Mouse (Mus musculus) hindlimb bud, embryonic 11.5 days (tissue): Measurements from ENCODE around the gene Adcy10.

Source experiments
- DNase-seq: peaks from one replicate; pipeline ENCODE4 v3.0.0-alpha.2; 2012; ENCODE audit warnings: low read depth, low spot score; ENCODE audit errors: extremely low spot score

Gene Adcy10

DNA sequence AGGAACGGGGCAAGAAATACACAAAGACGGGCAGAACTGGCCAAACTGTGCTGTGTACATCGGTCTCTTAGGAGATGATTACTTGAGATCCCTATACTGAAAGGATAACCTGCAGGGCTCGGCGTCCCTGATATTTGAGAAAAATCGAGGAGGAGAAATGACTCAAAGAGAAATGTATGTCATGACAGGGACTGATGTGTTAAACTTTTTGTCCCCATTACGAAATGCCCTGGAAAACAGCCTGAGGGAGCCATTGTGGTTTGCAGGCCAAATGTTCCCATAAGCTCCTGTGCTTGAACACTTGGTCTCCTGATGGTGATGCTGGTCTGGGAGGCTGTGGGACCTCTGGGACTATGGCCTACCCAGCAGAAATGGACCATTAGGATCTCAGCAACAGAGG lies 35.7 kb downstream of the Adcy10 start:
- no peak for DNase-seq

DNA sequence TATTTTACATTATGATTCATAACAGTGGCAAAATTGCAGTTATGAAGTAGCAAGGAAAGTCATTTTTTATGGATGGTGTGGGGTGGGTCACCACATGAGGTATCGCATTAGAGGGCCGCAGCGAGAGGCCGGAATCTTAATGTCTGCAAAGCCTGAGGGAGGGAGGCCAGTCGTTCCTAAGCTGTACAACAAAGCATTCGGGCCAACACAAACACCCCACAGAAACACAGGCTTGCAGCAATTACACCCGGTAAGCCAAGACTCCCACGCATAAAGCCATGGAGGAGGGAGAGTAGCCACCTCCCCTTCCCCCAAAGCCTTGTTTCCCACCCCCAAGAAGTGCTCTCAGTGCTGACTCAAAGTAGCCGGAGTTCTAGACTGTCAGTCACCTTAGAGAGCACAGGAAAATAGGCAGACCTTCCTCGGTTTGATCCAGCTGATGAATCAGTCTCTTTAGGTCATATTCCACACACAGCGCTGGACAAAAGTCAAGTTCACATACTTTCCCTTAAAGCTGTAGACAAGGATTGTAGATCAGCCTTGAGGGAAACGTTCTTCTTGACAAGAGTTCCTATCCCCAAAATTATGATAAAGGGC lies 51.2 kb downstream of the Adcy10 start:
- DNase-seq, result no peak

- no peak for DNase-seq
Observed at GRCm38 (mm10) chr1:165537241-165537807, 52.3 kb downstream of the Adcy10 start.

DNA sequence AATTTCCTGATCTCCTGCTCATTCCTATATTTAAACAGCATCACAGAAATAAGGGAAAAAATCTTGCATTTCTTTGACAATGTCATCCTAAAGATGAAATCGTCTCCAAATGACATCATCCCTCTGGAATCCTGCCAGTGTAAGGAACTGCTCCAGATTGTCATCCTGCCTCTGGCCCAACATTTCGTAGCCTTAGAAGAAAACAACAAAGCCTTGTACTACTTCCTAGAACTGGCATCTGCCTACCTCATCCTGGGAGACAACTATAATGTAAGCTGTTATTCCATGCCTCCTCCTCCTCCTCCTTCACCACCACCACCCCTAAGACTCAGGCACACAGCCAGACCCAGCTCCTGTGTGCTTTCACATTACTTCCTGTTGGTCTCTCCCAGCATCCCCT lies 71.7 kb downstream of the Adcy10 start:
- no peak for DNase-seq

- no peak for DNase-seq
Observed at GRCm38 (mm10) chr1:165559073-165559472, 74.1 kb downstream of the Adcy10 start.

DNA sequence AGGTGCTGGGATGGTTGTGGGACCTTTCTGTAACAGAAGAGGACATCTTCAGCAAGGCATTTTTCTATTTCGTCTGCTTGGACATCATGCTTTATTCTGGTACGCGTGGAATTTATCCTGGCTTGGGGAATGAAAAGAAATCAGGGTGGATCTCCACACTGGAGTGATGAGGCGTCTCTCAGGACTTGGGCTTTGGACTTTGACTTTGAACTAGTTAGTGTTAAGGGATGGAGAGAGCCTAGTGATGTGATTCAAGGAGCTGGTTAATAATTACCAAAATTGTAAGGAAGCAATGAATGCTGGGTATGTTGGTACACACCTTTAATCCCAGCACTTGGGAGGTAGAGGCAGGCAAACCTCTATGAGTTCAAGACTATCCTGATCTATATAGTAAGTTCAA lies 80.3 kb downstream of the Adcy10 start:
- DNase-seq, result no peak

DNA sequence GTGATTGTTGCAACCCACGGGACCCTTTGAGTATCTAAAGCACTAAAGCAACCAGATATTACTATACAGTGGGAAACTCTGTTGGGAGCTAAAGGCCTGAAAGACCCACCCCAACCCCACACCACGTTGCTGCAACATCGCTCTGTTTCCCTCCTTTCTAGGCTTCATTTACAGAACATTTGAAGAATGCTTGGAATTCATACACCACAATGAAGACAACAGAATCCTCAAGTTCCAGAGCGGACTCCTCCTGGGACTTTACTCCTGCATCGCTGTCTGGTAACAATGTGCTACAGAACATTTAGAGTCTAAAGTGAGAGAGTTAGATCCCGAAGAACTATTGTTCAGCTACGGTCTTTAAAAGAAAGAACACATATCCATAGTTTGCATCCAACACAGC lies 82.5 kb downstream of the Adcy10 start:
- no peak for DNase-seq

GRCm38 (mm10) chr1:165576005-165576404 lies 91.0 kb downstream of the Adcy10 start:
- DNase-seq, result no peak

DNA sequence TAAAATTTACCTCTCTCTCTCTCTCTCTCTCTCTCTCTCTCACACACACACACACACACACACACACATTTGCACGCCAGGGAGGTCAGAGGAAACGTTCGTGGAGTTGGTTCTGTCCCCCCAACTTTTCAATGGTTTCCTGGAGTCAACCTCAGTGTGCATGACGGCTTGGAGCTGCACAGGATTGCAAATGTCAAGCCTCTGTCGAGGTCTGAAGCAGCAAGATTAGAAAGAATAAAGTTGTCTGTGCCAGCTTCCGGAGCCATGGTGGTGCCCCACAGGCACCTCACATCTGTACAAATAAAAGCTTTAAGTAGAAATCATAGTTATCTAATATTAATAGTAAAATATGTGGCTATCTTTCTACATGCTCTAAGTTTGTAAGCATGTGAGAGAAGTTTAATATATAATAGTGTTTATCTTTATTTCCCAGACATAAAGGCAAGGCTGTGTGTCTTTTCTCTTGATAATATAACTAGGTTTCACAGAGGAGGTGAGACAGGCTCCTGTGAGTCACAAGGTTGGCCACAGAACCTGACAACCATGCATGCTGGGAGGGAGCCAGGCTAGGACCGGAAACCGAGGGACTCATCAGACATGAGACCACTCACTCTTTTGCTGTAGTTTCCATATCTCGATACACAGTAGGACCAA lies 91.6 kb downstream of the Adcy10 start:
- DNase-seq, result no peak

- DNase-seq, result no peak
Observed at GRCm38 (mm10) chr1:165579332-165579731, 94.3 kb downstream of the Adcy10 start.

- DNase-seq, result no peak
Observed at GRCm38 (mm10) chr1:165581255-165581654, 96.3 kb downstream of the Adcy10 start.

GRCm38 (mm10) chr1:165583529-165584184 lies 98.7 kb downstream of the Adcy10 start:
- DNase-seq, result peak; percentile 77

DNA sequence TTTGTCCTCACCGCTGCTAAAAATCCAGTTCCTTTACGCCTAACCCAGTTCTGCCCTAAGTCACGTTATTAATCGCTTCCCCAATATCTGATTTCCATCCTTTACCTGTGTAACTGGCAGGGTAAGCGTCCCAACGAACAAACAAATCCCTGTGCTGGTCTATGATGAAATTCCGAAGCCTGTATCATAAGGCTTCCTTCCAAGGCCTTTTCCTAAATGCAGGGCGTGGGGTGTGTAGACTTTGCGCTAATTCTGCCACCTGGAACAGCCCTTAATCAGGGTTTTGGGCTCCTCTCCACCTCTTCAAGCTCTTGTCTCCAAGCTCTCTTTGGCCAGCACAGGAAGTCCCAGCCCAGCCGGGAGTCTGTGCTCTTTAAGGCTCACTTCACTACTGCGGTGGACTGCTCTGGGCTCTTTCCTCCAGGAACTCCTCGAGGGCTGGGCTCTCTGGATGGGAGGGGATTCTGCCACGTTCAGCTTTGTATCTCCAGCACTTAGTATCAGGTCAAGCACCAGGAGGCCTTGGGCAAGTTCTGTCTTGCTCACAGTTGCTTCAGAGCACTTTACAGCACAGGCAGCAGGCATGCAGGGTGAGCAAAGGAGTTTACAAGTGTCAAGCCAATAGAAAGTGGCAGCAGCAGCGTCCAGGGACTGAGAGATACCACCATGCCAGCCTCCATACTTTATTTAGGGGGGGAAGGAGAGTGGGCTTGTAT lies 100.6 kb downstream of the Adcy10 start:
- no peak for DNase-seq

DNA sequence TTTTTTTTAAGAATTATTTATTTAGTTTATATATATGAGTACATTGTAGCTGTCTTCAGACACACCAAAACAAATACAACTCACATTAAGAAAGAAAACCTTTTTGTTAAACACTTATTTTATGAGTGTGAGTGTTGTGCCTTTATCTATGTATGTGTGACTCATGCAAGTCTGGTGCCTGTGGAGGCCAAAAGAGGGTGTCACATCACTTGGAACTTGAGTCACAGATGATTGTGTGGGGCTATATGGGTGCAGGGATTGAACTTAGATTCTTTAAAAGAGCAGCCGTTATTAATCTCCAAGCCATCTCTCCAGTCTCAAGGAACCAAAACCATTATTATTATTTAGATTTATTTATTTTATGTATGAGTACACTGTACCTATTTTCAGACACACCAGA lies 101.4 kb downstream of the Adcy10 start:
- no peak for DNase-seq

GRCm38 (mm10) chr1:165587845-165588244 lies 102.9 kb downstream of the Adcy10 start:
- no peak for DNase-seq

- DNase-seq, result no peak
Observed at GRCm38 (mm10) chr1:165589280-165590048, 104.5 kb downstream of the Adcy10 start.

DNA sequence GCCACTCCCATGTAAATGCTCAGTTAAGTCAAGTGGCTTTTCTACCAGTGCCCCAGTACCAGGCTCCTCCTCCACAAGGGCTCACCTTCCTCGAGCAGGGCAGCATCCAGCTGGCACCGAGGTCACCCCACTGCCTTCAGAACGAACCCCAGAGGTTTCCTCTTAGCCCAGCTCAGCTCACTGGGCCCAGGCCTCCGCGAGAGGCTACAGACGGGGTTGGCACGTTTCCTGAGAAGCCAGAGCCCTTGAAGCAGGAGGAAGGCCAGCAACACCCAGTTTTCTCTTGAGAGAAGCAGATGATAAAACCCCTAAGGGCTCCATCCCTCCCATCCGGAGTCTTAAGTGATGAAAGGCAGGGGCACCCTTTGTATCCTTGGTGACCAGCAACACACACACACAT lies 105.8 kb downstream of the Adcy10 start:
- DNase-seq, result no peak

DNA sequence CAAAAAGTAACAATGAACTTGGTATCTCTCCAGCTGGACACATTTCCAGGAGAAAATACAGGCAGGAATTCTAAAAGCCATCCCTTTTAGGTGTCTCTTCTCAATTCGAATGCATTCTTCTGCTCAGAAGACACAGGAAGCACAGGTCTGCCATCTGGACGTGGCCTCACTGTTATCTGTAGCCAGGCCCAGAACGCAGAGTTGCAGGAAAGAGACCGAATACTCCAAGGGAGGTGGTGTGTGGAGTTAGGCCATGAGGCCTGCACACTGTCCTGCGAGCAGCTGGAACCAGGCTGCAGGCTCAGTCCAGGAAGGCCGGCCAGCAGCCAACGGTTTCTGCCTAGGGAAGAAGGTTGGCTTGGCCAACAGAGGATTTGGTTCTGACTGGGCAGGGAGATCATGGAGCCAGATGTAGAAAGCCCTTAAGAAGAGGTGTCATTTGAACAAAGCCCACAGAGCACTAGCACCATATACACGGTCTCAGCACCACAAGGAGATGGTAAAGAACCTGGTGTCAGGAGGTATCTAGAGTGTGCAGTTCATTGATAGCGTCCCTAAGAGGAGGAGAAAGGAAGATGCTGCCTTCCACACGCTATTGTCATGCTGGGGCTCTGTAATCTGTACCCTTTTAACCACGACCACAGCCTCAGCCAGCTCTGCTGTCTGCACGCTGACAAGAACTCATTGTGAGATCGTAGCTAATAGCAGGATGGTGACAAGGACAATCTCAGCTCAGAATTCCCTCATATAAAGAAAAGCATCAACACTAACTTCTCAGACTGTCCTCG lies 107.5 kb downstream of the Adcy10 start:
- DNase-seq, result no peak

- DNase-seq, result no peak
Observed at GRCm38 (mm10) chr1:165594699-165595421, 109.9 kb downstream of the Adcy10 start.
